Mouse (Mus musculus) retina, postnatal 7 days (tissue): Measurements from ENCODE around the gene Fezf2.

ENCODE experiments used
- DNase-seq: peaks from one replicate; pipeline ENCODE4 v3.0.0-alpha.2; 2012; ENCODE audit warnings: low read depth, low spot score

Fezf2 gene

GRCm38 (mm10) chr14:12348089-12348488, at the start of gene Fezf2:
Gene Fezf2 (minus strand): TSS chr14:12348189.
- DNase-seq, result no peak

DNA sequence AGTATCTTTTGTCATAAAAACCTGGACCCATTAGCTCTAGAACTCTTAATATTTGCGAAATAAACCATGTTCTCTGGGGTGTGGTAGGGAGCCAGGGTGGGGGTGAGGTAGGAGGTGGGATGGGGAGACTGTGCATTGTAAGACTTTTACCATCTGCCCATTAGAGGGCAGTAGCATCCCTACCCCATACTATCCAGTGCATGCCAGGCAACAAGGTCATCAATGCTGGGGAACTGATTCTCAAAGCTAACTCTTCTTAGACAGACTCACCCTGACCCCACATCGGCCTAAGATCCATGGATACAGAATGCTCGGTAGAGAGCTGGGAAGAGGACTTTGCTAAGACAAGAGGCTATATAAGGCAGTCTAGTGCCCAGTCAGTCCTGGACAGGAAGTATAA, 49.6 kb upstream of the Fezf2 start:
- no peak for DNase-seq

DNA sequence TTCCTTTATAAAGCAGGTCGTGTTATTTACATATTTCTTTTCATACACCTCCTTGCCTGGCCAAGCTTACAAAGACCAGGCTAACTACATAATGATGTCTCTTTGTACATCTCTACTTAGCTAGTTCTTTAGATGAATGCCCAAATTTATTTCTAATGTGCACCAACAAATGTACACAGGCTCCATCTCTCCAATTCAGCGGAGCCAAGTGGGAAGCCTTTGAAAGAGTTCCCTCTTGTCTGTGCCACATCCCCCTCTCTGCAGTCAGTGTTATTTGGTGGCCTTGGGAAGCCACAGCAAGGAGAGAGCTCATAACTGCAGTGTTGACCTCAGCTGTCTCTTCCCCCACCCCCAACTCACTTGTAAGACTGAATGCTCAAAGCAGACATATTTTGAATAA, 46.3 kb upstream of the Fezf2 start:
- no peak for DNase-seq

GRCm38 (mm10) chr14:12393271-12393861, 45.4 kb upstream of the Fezf2 start:
- DNase-seq, result no peak

- no peak for DNase-seq
Measured at GRCm38 (mm10) chr14:12391167-12391566, 43.2 kb upstream of the Fezf2 start.

DNA sequence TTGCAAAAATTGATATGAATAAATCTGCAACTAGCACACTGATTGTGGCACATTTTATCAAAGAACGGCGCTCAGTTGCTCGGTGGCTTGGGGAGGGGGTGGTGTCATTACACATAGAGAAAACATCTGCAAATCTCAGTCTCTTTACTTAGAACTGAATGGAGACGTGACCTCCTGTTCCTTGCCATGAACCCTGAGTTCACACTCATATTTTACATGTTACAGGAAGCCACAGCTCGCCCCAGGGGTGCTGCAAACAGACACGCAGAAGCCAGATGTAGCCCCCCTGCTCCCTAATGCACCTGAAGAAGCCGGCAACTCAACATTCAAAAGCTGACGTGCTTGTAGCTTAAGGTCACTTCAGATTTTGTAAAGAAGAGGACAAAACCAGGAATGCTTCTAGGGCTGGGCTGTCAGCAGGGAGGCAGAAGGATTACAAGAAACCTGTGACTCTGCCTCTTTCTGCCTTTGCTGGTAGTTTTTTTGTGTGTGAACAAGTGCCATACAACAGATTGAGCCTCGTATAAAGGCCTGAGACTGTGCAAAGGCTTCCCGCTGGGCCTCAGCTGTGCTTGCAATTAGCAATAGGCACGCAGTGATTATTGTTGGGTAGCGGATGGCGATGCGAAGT, 40.9 kb upstream of the Fezf2 start:
- DNase-seq, result peak; percentile 23

GRCm38 (mm10) chr14:12388192-12388795, 40.3 kb upstream of the Fezf2 start:
- DNase-seq, result no peak

- no peak for DNase-seq
Measured at GRCm38 (mm10) chr14:12387176-12387575, 39.2 kb upstream of the Fezf2 start.

DNA sequence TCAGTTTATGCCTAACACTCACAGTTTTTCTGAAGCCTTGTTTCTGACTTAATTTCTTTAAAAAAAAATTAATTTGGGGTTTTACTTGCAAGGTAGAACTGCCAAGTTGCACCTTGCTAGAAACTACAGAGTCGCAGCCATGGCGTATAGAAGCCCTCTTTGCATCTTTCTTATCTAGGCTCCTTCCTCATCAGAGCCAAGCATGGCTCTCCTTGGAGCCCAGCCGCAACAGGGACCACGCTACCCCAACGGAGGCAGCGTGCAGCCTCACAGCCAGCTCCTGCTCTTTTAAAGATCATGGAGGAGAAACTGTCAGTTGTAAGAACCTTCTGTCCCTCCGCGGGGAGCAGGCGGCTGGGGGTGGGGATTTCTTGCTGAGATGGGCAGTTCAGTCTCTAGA, 29.9 kb upstream of the Fezf2 start:
- no peak for DNase-seq

DNA sequence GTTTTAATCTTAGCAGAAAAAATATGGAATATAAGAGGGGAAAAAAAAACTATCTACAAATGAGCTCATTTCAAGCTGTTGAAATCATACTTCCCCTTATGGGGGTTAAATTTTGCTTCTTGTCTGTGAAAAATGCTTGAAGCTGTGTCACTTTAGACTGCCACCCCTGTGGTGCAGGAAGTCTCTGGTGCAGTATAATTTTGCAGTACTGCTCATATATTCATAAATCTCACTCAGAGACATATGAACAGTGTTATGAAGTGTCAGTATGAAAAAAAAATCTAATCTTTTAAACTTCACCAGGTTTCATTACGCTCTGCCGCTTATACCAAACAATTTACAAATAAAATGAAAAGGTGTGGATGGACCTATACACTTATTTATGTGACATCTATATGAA, 29.3 kb upstream of the Fezf2 start:
- DNase-seq, result no peak

DNA sequence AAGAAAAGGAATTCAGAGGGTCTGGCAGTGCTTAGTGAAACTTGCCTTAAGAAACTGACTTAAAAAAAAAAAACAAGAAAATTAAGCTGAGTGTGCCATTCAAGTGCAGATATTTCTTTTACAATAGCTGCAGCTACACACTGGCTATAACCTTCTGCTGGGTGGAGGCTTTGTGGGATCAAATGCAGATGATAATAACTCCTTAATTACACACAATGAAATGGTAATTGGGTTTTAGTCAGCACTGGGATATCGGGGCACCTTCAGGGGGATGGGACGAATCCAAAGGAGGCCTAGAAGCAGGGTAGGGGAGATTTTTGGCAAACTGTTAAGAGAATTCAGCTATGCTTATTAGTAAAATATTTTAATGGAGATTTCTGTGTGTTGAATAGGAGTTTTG, 27.5 kb upstream of the Fezf2 start:
- no peak for DNase-seq

GRCm38 (mm10) chr14:12350271-12350916, 2.4 kb upstream of the Fezf2 start:
- DNase-seq, result no peak

DNA sequence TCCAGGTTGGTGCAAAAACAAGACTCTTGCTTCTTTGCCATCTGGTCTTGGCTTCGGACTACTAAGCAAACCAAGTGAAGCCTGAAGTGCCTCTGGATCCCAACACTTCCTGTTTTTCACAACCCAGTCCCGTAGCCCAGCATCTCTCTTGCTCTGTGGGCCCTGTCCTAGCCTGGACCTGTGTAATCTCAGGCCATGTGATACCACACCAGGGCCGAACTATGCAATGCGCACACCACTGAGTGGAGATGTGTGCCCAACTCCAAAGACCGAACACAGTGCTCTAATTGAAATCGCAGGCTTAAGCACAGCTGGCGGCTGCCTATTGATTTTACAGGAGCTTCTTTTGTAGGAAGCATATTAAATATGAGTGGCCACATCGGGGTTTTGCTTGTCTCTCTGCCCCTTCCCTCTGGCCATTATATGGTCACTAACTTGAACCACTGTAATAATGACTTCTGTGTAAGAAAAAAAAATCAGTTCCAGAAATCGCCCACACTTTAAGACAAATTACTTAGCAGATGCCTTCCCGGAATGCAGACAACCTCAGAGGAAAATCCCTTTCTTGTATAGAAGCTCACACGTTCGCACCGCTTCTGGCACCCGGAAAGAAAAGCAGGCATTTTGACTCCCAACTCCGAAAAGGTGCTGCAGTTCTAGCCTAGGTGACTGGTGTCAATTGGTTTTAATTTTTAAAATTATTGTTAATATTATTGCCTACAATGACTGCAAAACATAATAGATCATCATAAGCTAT, 1.5 kb upstream of the Fezf2 start:
- no peak for DNase-seq

DNA sequence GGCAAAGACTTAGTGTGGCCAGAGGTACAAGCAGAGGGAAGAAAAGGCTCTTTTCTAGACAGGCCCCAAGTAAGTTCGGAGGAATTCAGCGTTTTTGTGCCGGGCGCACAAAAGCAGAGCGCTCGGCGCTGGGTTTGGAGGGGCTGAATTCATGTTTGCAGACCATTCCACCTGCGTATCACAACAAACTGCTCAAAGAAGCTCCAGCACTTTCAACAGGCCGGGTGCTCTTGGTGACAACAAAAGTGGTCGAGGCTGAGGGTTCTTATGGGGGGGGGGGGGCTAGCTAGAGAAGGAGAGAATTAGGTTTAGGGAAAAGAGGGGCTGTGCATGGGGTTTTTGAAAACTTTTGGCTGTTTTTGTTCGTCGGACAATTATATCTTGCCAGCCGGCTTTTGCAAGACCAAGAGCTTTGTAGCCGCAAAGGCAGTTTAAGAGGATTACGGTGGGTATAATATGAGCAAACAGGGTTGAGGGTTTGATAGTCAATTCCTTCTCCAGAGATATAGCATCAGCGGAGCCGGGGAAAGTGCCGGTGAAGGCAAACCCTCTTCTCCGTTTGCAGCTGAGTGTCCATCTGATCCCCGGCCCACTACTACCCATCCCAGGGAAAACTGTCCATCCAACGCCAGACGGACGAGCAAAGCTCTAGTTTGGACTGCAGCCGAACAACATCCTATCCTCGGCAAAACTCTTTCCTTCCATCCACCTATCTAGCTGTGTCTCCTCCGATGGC, 956 bp downstream of the Fezf2 start:
- no peak for DNase-seq

GRCm38 (mm10) chr14:12346011-12346864, 1.8 kb downstream of the Fezf2 start:
- no peak for DNase-seq

DNA sequence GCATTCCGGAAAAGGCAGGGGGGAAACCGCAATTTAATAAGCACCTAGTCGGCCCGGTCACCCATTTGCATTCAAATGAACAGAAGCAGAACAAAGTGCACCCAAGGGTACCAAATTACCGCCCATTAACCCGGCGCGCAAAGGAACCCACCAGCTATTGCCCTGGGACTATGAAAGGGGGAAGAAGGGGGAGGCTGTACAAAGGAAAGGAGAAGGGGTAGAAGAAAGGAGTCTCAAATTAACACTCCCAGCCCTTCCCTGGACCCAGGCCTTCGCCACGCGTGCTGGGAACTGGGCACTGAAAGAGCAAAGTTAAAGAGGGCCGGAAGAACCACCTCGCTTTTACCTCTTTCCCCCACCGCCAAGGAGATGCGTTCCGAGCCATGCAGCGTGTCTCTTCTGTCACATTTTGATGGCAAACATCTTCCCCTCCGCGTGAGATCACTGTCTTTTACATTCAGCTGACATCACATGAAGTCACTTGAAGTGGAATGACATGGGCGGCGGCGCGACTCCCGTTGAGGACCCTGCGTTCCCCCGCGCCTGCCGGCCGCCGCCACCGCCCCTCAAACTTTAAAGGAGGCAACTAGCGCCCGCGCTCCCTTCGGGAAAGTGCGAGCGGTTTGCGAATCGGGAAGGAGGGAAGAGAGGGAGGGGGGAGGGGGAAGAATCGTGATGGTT, 2.6 kb downstream of the Fezf2 start:
- DNase-seq, result no peak

DNA sequence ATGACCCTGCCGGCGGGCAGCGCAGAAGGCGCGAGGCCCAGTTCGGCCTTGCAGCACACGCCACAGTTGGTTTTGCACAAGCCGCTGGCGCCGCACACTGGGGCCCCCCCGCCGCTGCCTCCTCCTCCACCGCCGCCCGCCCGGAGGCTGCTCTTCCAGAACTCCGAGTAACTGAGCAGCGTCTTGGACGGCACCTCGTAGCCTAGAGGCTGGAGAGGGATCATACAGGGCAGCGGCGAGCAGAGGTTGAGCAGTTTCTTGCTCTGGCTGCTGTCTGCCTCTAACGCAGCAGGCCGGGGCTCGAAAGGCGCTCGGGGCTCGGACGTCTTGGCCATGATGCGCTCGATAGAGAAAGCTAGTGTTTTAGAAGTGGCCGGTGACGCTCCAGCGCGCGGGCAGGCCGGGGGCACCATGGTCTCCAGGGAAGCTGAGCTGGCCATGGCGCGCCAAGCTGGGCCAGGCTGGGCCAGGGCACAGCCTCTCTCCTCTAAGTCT, 3.2 kb downstream of the Fezf2 start:
- no peak for DNase-seq

DNA sequence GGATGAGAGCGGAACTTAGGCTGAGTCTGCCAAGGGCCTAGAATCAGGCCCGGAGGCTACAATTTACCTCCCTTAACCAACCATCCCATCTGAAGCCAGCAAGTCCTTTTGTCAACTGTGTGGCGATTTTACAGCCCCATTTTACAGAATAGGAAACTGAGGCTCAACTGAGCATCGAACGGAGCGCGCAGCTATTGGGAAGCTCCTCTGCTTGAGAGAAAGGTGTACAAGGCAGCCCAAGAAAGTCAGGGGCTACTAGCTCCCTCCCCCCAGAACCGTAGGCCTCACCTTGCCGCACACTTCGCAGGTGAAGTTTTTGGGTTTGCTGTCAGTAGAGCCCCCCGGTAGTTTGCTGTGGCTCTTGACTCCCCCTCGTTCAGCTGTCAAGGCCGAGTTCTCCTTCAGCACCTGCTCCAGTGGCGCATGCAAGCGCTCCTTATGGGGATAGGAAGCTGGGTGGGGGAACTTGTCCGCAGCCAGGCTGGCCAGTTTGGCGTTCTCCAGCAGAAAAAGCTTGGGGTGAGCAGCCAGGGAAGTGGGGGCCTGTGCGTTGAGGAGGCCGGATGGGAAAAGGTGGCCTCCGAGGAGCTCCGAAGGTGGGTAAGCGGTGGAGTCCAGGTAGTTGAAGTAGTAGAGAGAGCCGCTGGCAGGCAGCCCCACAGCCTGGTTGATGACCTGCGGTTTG, 3.8 kb downstream of the Fezf2 start:
- DNase-seq, result no peak

DNA sequence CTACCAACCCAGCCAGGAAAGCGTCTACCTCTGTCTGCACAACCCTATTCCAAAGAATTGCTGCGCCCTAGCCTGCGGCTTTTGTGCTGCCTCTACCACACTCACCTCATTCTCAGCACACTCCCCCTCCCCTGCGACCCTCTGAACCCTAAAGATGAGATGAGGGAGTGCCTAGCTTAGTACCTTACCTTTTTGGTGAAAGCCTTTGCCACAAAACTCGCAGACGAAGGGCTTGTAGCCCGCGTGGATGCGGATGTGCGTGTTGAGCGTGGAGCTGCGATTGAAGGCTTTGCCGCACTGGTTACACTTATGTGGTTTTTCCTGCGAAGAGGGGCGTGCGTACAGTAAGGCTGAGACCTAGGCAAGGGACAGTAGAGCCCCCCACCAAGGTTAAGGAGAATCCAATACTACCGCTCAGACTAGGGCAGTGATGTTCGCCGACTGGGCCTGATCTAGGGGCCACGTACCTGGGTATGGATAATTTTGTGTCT, 4.5 kb downstream of the Fezf2 start:
- no peak for DNase-seq
